Comparison of ENCODE assay signal across 9 mouse cellular contexts in the genomic region with DNA sequence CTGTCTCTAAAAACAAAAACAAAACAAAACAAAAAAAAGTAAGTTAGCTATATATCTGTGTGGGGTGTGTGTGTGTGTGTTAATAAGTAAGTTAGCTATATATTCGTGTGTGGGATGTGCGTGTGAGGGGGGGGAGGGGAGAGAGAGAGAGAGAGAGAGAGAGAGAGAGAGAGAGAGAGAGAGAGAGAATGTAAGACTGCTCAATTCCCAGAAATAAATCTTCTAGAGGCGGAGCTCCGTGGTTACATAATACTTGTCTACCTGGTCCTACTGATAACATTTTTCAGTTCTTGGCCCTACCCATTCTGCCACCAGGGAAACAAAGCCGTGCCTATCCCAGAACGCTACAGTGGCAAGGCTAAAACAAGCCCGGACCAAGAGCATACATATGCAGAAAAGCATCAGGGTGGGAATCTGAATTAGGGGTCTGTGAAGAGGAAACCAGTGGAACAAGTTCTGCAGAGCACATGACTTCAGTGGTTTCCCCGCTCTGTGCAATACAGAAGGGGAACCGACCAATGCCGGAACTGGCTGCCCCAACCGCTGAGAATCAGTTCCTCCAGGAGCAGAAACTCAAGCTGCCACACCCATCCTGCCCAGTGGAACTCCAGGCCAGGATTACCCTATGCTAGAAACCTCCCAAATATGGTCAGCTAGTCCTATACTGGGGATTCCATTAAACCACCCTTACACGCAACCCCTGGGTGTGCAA. TPM values are rescaled to one million over a fixed set of nuclear protein-coding genes. Genes with fewer than 3 reads are reported as not detected.
DNase-seq lines count a peak whose midpoint lies in the region; ATAC-seq lines count a peak whose summit lies in the region.
"Had no signal": no experiment of that assay in that cellular context is flagged by ENCODE, and none has a peak within 500 bp of the region (broad histone marks: within the 10 kb centered on the region; RNA-seq: fewer than 3 reads in every experiment).

No protein-coding gene starts in this region.

- peak overlapping the region; percentile 81 for H3K4me3 ChIP-seq in megakaryocyte, embryonic 14.5 days (replicated peaks)
- H3K4me3 ChIP-seq in neural tube, embryonic 15.5 days (replicated peaks) = no peak overlapping the region
- no peak overlapping the region for H3K4me3 ChIP-seq in hindbrain, embryonic 13.5 days
- H3K4me3 ChIP-seq: erythroblast, embryonic 14.5 days had no signal

- H3K4me1 ChIP-seq in megakaryocyte, embryonic 14.5 days = peaks cover 52% of the 10 kb centered on the region
- H3K4me1 ChIP-seq in neural tube, embryonic 15.5 days = peaks cover 5% of the 10 kb centered on the region; the same call in 1 of the 2 replicates
- peaks cover 11% of the 10 kb centered on the region; the same call in 1 of the 2 replicates for H3K4me1 ChIP-seq in hindbrain, embryonic 13.5 days (replicated peaks)

- H3K27me3 ChIP-seq in megakaryocyte, embryonic 14.5 days (replicated peaks) = peaks cover 20% of the 10 kb centered on the region
- H3K27me3 ChIP-seq in neural tube, embryonic 15.5 days (replicated peaks) = no peaks in the 10 kb centered on the region
- no peaks in the 10 kb centered on the region for H3K27me3 ChIP-seq in hindbrain, embryonic 13.5 days

- ATAC-seq in neural tube, embryonic 15.5 days (ENCODE audit: low FRiP score) = no peak
- ATAC-seq in hindbrain, embryonic 13.5 days (ENCODE audit: low FRiP score) = no peak

- DNase-seq in 416B (ENCODE audit: low read depth) (peak; percentile 98), NIH3T3 (ENCODE audit: low read depth) (peak; percentile 37)
- peak; percentile 72 to 87 for DNase-seq in heart, adult 9 months (ENCODE audit: low spot score in 2 of 2)
- DNase-seq in kidney, postnatal 14 days = peak; percentile 79
- peak; percentile 78 for DNase-seq in urinary bladder, postnatal 14 days (ENCODE audit: low spot score)

- H3K9me3 ChIP-seq in megakaryocyte, embryonic 14.5 days = no peaks in the 10 kb centered on the region
- no peaks in the 10 kb centered on the region for H3K9me3 ChIP-seq in neural tube, embryonic 15.5 days (replicated peaks)
- H3K9me3 ChIP-seq in hindbrain, embryonic 13.5 days = no peaks in the 10 kb centered on the region

- 86% methylated on average over 12 of the region's 12 CpGs for WGBS in neural tube, embryonic 15.5 days
- WGBS in hindbrain, embryonic 13.5 days = 85% methylated on average over 12 of the region's 12 CpGs

- peaks cover 14% of the 10 kb centered on the region for H3K36me3 ChIP-seq in megakaryocyte, embryonic 14.5 days (replicated peaks; ENCODE audit: low read length)
- no peaks in the 10 kb centered on the region for H3K36me3 ChIP-seq in neural tube, embryonic 15.5 days
- no peaks in the 10 kb centered on the region for H3K36me3 ChIP-seq in hindbrain, embryonic 13.5 days

- no peak overlapping the region for H3K27ac ChIP-seq in neural tube, embryonic 15.5 days (replicated peaks)
- H3K27ac ChIP-seq in hindbrain, embryonic 13.5 days = no peak overlapping the region

- no peak overlapping the region for H3K9ac ChIP-seq in neural tube, embryonic 15.5 days (replicated peaks)
- no peak overlapping the region for H3K9ac ChIP-seq in hindbrain, embryonic 13.5 days

- H3K4me2 ChIP-seq in neural tube, embryonic 15.5 days = no peak overlapping the region
- H3K4me2 ChIP-seq in hindbrain, embryonic 13.5 days = no peak overlapping the region

RNA-seq across cellular contexts. Expression of a gene that starts 46.7 kb away (rescaled TPM):
- polyA plus RNA-seq in megakaryocyte, embryonic 14.5 days (2012; ENCODE audit: insufficient read depth, low replicate concordance) = 2.0 and 2.2 TPM in 2 replicates
- 18.1 and 31.0 TPM in 2 replicates for polyA plus RNA-seq in neural tube, embryonic 15.5 days (2015; fragmentation: Nextera tagmentation; extraction: Ambion mirVana)
- polyA plus RNA-seq in hindbrain, embryonic 13.5 days (2015; fragmentation: Nextera tagmentation; extraction: Ambion mirVana) = 21.1 and 23.6 TPM in 2 replicates

Comparison
In these comparisons a context has a peak if more than half of its experiments do, and no peak if none do; other contexts are left out.
1. DNase-seq: peak in every context shown above with its lines; median percentile 98 in 416B; 80 in heart, adult 9 months; 79 in kidney, postnatal 14 days; 78 in urinary bladder, postnatal 14 days; 37 in NIH3T3.